Mouse (Mus musculus): ENCODE measurements around the gene Tex50.
A peak's percentile ranks its signal among the peaks of the same experiment; 100 is the strongest.

The Tex50 gene

DNA sequence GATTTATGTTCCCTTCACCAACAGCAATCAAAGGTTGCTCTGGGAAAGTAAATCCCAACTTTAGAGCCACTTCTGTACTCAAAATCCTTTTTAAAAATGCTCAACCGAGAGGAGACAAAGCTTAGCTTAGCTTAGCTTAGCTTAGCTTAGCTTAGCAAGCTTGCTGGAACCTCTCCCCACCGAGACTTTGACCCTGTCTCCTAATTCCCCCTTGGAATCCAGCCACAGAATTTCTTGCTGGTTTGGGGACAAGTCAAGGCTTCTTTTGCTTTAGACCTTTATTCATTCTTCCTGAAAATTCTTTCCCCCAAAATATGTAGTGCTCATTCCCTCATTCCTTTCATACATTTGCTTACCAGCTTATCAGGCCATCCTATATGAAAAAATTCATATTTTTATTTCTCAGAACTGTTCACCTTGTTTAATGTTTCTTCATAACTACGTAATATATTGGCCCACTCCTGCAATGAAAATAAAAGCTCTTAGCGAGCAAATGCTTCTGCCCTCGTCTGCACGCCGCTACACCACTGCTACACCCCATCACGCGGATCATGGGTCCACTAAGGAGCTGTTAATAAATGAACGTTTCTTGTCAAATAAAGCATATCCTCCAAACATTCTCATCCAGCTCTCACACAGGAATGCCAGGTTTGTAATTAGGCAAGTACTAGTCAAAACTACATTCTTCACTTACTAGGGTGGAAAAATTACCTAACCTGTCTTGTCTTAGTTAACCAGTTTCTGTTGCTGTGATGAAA lies 36.3 kb downstream of the Tex50 start:
- DNase-seq = peak; percentile 83

DNA sequence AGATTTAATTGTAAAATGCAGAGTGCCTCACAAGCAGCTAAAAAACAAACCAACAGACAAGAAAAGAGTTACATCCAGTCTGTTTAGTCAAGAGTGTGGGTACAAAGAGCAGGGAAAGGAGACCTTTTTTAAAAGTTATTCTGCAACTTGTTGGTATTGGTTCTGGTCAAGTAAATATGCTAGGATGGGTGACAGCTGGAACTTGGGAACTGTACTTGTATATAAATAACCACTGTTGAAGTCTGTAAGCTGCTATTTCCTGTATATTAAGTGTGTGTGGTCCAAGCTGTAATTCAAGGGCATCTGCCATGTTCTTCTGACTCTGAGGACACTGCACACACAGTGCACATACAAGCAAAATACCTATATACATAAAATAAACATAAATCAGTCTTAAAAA lies 44.5 kb downstream of the Tex50 start:
- DNase-seq = peak; percentile 53

DNA sequence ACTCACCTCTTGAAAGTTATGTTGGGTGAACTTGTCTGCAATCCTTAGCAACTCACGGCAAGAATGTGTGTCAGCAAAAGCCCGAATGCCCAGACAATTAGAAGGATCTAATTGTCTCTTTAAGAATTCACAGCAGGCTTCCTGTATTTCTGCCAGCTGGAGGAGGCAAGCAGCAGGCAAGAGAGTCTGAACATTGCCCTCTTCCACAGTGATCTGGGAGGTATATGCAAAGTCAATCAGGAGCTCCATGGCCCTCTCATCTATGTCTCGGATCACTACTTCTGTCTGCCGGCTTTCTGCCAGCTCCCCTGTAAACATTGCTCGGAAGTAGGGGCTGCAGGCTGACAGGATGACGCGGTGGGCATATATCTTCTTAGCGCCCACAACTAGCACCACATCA lies 49.9 kb downstream of the Tex50 start:
- peak; percentile 55 for DNase-seq
